22 mouse cellular contexts compared by ENCODE assay signal in genomic region chr14:120265886-120266285, GRCm38 (mm10). TPM values are rescaled to one million over a fixed set of nuclear protein-coding genes. Genes with fewer than 3 reads are reported as not detected.
DNase-seq lines count a peak whose midpoint lies in the region; ATAC-seq and TF ChIP-seq lines count a peak whose summit lies in the region.
"Had no signal": no experiment of that assay in that cellular context is flagged by ENCODE, and none has a peak within 500 bp of the region (broad histone marks: within the 10 kb centered on the region; RNA-seq: fewer than 3 reads in every experiment).

No protein-coding gene starts in this region.

- peak; percentile 88 for DNase-seq in heart, adult 11 months
- DNase-seq in heart, postnatal 10 days = no peak
- DNase-seq in heart, embryonic 10.5 days (ENCODE audit: low spot score) = peak; percentile 5
- DNase-seq in heart, postnatal 25 days (ENCODE audit: low spot score) = no peak
- DNase-seq in liver, adult 2 months (ENCODE audit: extremely low read depth, low read depth, low spot score) = peak; percentile 75
- no peak for DNase-seq in liver
- peak; percentile 26 for DNase-seq in midbrain, embryonic 11.5 days (ENCODE audit: low spot score, missing footprints)
- DNase-seq: adrenal gland, adult 2 months; adrenal gland, adult 8-10 months; adrenal gland, postnatal 10 days; adrenal gland, postnatal 14 days; adrenal gland, postnatal 25 days; adrenal gland, postnatal 36 days; B cell, adult 2 months; cerebellum, adult 11 months; cerebellum, adult 11-12 months had no signal

- H3K36me3 ChIP-seq in heart, embryonic 10.5 days = no peaks in the 10 kb centered on the region
- no peaks in the 10 kb centered on the region for H3K36me3 ChIP-seq in liver, adult 2 months (ENCODE audit: control insufficient read depth, insufficient read depth, low read length)
- H3K36me3 ChIP-seq in midbrain, embryonic 11.5 days (ENCODE audit: control insufficient read depth, insufficient read depth, low read length) = no peaks in the 10 kb centered on the region
- H3K36me3 ChIP-seq in midbrain, embryonic 15.5 days (replicated peaks) = no peaks in the 10 kb centered on the region
- H3K36me3 ChIP-seq: G1E had no signal

- H3K79me2 ChIP-seq in liver, adult 2 months (ENCODE audit: control insufficient read depth, insufficient read depth, low read length) = no peaks in the 10 kb centered on the region

- H3K4me1 ChIP-seq in heart, embryonic 10.5 days = peaks cover 5% of the 10 kb centered on the region; the same call in 1 of the 2 replicates
- peaks cover 3% of the 10 kb centered on the region; the same call in 1 of the 2 replicates for H3K4me1 ChIP-seq in liver, adult 2 months (ENCODE audit: control insufficient read depth, insufficient read depth, low read length)
- H3K4me1 ChIP-seq in midbrain, embryonic 11.5 days (ENCODE audit: control insufficient read depth, insufficient read depth, low read length) = no peaks in the 10 kb centered on the region
- no peaks in the 10 kb centered on the region for H3K4me1 ChIP-seq in midbrain, embryonic 15.5 days

- H3K4me2 ChIP-seq in midbrain, embryonic 11.5 days = no peak overlapping the region
- H3K4me2 ChIP-seq in midbrain, embryonic 15.5 days = no peak overlapping the region

- no peak overlapping the region for H3K27ac ChIP-seq in heart, embryonic 10.5 days
- no peak overlapping the region for H3K27ac ChIP-seq in liver, adult 2 months (replicated peaks; ENCODE audit: insufficient read depth, low read depth, low read length)
- no peak overlapping the region for H3K27ac ChIP-seq in midbrain, embryonic 11.5 days (ENCODE audit: low read depth, low read length)
- H3K27ac ChIP-seq in midbrain, embryonic 15.5 days = no peak overlapping the region

- H3K27me3 ChIP-seq in heart, embryonic 10.5 days (ENCODE audit: insufficient read depth, poor library complexity, severe bottlenecking) = no peaks in the 10 kb centered on the region
- no peaks in the 10 kb centered on the region for H3K27me3 ChIP-seq in liver, adult 2 months (ENCODE audit: control insufficient read depth, insufficient read depth, low read length)
- no peaks in the 10 kb centered on the region for H3K27me3 ChIP-seq in midbrain, embryonic 11.5 days (ENCODE audit: control insufficient read depth, insufficient read depth, low read length)
- H3K27me3 ChIP-seq in midbrain, embryonic 15.5 days (replicated peaks) = no peaks in the 10 kb centered on the region
- H3K27me3 ChIP-seq: CH12.LX, Patski had no signal

- no peaks in the 10 kb centered on the region for H3K9me3 ChIP-seq in heart, embryonic 10.5 days
- H3K9me3 ChIP-seq in midbrain, embryonic 11.5 days (ENCODE audit: control insufficient read depth, low read length) = no peaks in the 10 kb centered on the region
- no peaks in the 10 kb centered on the region for H3K9me3 ChIP-seq in midbrain, embryonic 15.5 days
- H3K9me3 ChIP-seq: G1E had no signal

- H3K9ac ChIP-seq in liver, adult 2 months (ENCODE audit: low read depth, low read length) = no peak overlapping the region
- H3K9ac ChIP-seq in midbrain, embryonic 11.5 days (ENCODE audit: low read length) = no peak overlapping the region
- H3K9ac ChIP-seq in midbrain, embryonic 15.5 days = no peak overlapping the region

- ATAC-seq in midbrain, embryonic 11.5 days (ENCODE audit: low FRiP score) = no peak
- ATAC-seq in midbrain, embryonic 15.5 days (replicated peaks) = no peak
- ATAC-seq: activated CD4-positive, CD25-positive, alpha-beta regulatory T cell, adult 4 months; CD4-positive, CD25-positive, alpha-beta regulatory T cell, adult 4 months; Patski had no signal

- no peak overlapping the region for H3K4me3 ChIP-seq in heart, embryonic 10.5 days
- no peak overlapping the region for H3K4me3 ChIP-seq in liver, adult 2 months (ENCODE audit: insufficient read depth, low read depth, low read length)
- no peak overlapping the region for H3K4me3 ChIP-seq in midbrain, embryonic 11.5 days (ENCODE audit: low read depth, low read length)
- H3K4me3 ChIP-seq in midbrain, embryonic 15.5 days = no peak overlapping the region

- no peak for TF ChIP-seq POLR2A in liver, adult 2 months (IDR thresholded peaks at IDR 0.05; ENCODE audit: extremely low read depth, insufficient read depth, low read length)

- intact Hi-C loops in heart, postnatal 10 days (cut with DNase I) = loop anchor here (10.0 kb wide), 1 partner anchor 499 kb away; no protein-coding TSS in a partner anchor
- intact Hi-C loops in heart, postnatal 25 days (cut with DNase I) = loop anchor here (2.0 to 10.0 kb wide), 2 partner anchors 127 to 399 kb away; no protein-coding TSS in a partner anchor

- no peak for TF ChIP-seq CTCF in liver, adult 2 months (IDR thresholded peaks at IDR 0.05; ENCODE audit: low read depth, low read length)

RNA-seq across cellular contexts. Expression of gene Mbnl2, which starts 9.6 kb away (rescaled TPM):
- total RNA-seq in heart, postnatal 10 days (2021) = 100 to 1,000 TPM; 223 to 270 TPM
- polyA plus RNA-seq in heart, embryonic 10.5 days (2016; fragmentation: Nextera tagmentation; extraction: Ambion mirVana) = 71.5 and 91.4 TPM in 2 replicates
- total RNA-seq in heart, postnatal 25 days (2021) = 100 to 1,000 TPM; 234 to 252 TPM
- total RNA-seq in liver, adult 2 months (2014; rRNA removed) = 32.2 and 35.2 TPM in 2 replicates
- 16.4 and 17.5 TPM in 2 replicates for polyA plus RNA-seq in liver, adult 2 months (2012; rRNA removed)
- polyA plus RNA-seq in midbrain, embryonic 11.5 days (2014; fragmentation: Nextera tagmentation; extraction: Ambion mirVana) = 36.4 and 40.8 TPM in 2 replicates
- 20.0 and 21.2 TPM in 2 replicates for polyA plus RNA-seq in midbrain, embryonic 15.5 days (2015; fragmentation: Nextera tagmentation; extraction: Ambion mirVana)

Comparison
In these comparisons a context has a peak if more than half of its experiments do, and no peak if none do; other contexts are left out.
1. DNase-seq: peak in heart, adult 11 months (single experiment), heart, embryonic 10.5 days (single experiment), liver, adult 2 months (single experiment) and midbrain, embryonic 11.5 days (single experiment); none in heart, postnatal 10 days (0 of 2), heart, postnatal 25 days (single experiment) and liver (single experiment).